In the genomic region with DNA sequence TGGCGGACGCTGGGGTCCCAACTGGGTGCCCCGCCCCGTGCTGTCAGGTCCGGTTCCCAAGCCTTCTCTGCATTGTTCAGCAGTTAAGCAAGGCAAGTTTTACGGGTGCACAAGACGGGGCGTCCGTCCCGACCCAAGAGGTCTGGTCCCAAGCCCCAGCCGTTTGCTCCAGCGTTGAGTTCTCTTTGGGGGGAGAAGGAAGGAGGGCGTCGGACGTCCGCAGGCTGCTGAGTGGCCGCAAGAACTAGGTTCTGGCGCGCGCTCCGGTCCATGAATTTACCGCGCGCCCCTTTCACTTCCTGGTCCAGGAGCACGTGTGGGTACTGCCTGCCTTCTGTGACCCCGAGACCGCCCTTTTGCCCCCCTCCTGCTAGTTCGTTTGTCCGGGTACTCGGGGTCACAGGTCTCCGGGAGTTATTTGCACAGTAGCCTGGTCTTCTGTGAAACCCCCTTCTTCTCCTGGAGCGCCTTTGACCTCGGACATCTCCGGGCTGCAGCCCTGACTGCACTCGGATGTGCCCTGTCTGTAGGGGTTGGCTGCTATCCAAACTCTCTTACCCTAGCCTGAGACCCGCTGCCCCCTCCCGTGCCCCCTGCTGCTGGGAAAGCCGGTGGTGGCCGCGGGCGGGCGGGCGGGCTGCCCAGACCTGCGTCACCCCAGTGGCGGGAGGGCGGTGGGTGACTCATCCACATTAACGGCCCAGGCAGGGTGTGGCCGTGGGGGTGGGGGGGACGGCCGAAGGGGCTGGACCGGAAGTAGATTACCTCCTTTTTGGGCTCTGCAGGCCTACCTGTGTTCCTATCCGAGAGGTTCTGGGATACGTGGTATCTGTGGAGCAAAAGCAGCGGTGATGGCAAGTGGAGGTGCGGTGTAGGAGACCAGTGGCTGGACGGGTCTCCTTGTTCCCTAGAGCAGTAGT, we compare ENCODE assay signal across 8 mouse cellular contexts. TPM values are rescaled to one million over a fixed set of nuclear protein-coding genes. Genes with fewer than 3 reads are reported as not detected.
A peak's percentile ranks its signal among the peaks of the same experiment; 100 is the strongest.
DNase-seq lines count a peak whose midpoint lies in the region; ATAC-seq and TF ChIP-seq lines count a peak whose summit lies in the region.

No protein-coding gene starts in this region.

- peaks cover 7% of the 10 kb centered on the region; the same call in 1 of the 2 replicates for H3K4me1 ChIP-seq in embryonic facial prominence, embryonic 11.5 days (ENCODE audit: control insufficient read depth, insufficient read depth, low read length)
- peaks cover 32 to 37% of the 10 kb centered on the region in 2 experiments for H3K4me1 ChIP-seq in heart, embryonic 14.5 days (ENCODE audit: control insufficient read depth in 2 of 2, insufficient read depth in 2 of 2, low read length in 2 of 2)
- peaks cover 28% of the 10 kb centered on the region for H3K4me1 ChIP-seq in kidney, postnatal 0 days (replicated peaks; ENCODE audit: insufficient read depth, low read length)
- H3K4me1 ChIP-seq in stomach, embryonic 14.5 days (ENCODE audit: control insufficient read depth, insufficient read depth, low read length), result peaks cover 29% of the 10 kb centered on the region

- no peak for TF ChIP-seq CTCF in kidney, postnatal 0 days (IDR thresholded peaks at IDR 0.05; ENCODE audit: low read depth)

- peak overlapping the region; percentile 50 for H3K9ac ChIP-seq in embryonic facial prominence, embryonic 11.5 days (replicated peaks; ENCODE audit: low read length)
- peak overlapping the region; percentile 90 for H3K9ac ChIP-seq in heart, embryonic 14.5 days (ENCODE audit: low read length)
- peak overlapping the region; percentile 67 for H3K9ac ChIP-seq in kidney, postnatal 0 days (ENCODE audit: low read depth, low read length)
- H3K9ac ChIP-seq in stomach, embryonic 14.5 days (replicated peaks; ENCODE audit: low read depth, low read length), result peak overlapping the region; percentile 62

- H3K4me3 ChIP-seq in embryonic facial prominence, embryonic 11.5 days (ENCODE audit: low read depth, low read length), result peak overlapping the region; percentile 44
- peak overlapping the region; percentile 73 to 90 for H3K4me3 ChIP-seq in heart, embryonic 14.5 days (ENCODE audit: control insufficient read depth in 1 of 2, insufficient read depth in 1 of 2, low read depth in 1 of 2, low read length in 2 of 2)
- H3K4me3 ChIP-seq in kidney, postnatal 0 days (replicated peaks; ENCODE audit: low read depth, low read length), result peak overlapping the region; percentile 57
- H3K4me3 ChIP-seq in macrophage (ENCODE audit: inconsistent target), result peak overlapping the region; percentile 82
- peak overlapping the region; percentile 68 for H3K4me3 ChIP-seq in stomach, embryonic 14.5 days (ENCODE audit: low read depth, low read length)

- peaks cover 55% of the 10 kb centered on the region for H3K79me2 ChIP-seq in macrophage (ENCODE audit: inconsistent target)

- peaks cover 8% of the 10 kb centered on the region for H3K36me3 ChIP-seq in embryonic facial prominence, embryonic 11.5 days (replicated peaks; ENCODE audit: control insufficient read depth, insufficient read depth, low read depth, low read length)
- peaks cover 10% of the 10 kb centered on the region for H3K36me3 ChIP-seq in heart, embryonic 14.5 days (ENCODE audit: control insufficient read depth, insufficient read depth, low read length)
- H3K36me3 ChIP-seq in kidney, postnatal 0 days (ENCODE audit: insufficient read depth, low read length), result peaks cover 11% of the 10 kb centered on the region
- H3K36me3 ChIP-seq in macrophage (ENCODE audit: inconsistent target), result peaks cover 9% of the 10 kb centered on the region; the same call in 1 of the 2 replicates
- H3K36me3 ChIP-seq in stomach, embryonic 14.5 days (ENCODE audit: control insufficient read depth, insufficient read depth, low read length), result peaks cover 17% of the 10 kb centered on the region

- under 1% methylated on average over 56 of the region's 56 CpGs for WGBS in embryonic facial prominence, embryonic 11.5 days
- 1% methylated on average over 55 of the region's 56 CpGs for WGBS in heart, embryonic 14.5 days
- WGBS in kidney, postnatal 0 days, result 1% methylated on average over 56 of the region's 56 CpGs
- under 1% methylated on average over 48 of the region's 56 CpGs for WGBS in macrophage (ENCODE audit: missing documents)
- 1% methylated on average over 54 of the region's 56 CpGs for WGBS in stomach, embryonic 14.5 days

- peaks cover 7% of the 10 kb centered on the region for H3K27me3 ChIP-seq in embryonic facial prominence, embryonic 11.5 days (ENCODE audit: control insufficient read depth, insufficient read depth, low read length)
- H3K27me3 ChIP-seq in heart, embryonic 14.5 days (ENCODE audit: control insufficient read depth, insufficient read depth, low read length), result no peaks in the 10 kb centered on the region
- no peaks in the 10 kb centered on the region for H3K27me3 ChIP-seq in kidney, postnatal 0 days (ENCODE audit: insufficient read depth, low read length)
- no peaks in the 10 kb centered on the region for H3K27me3 ChIP-seq in stomach, embryonic 14.5 days (ENCODE audit: control insufficient read depth, insufficient read depth, low read length)

- no peaks in the 10 kb centered on the region for H3K9me3 ChIP-seq in embryonic facial prominence, embryonic 11.5 days (replicated peaks; ENCODE audit: control insufficient read depth, low read length)
- no peaks in the 10 kb centered on the region for H3K9me3 ChIP-seq in heart, embryonic 14.5 days (ENCODE audit: control insufficient read depth, low read length)
- H3K9me3 ChIP-seq in kidney, postnatal 0 days (replicated peaks; ENCODE audit: low read length), result no peaks in the 10 kb centered on the region
- no peaks in the 10 kb centered on the region for H3K9me3 ChIP-seq in stomach, embryonic 14.5 days (ENCODE audit: control insufficient read depth, low read depth, low read length)

- DNase-seq in ovary, postnatal 36 days (ENCODE audit: low spot score), result peak; percentile 54
- no peak for DNase-seq in ovary, postnatal 14 days (ENCODE audit: low spot score)
- DNase-seq in embryonic facial prominence, embryonic 11.5 days (ENCODE audit: low spot score), result no peak
- peak; percentile 64 for DNase-seq in kidney, postnatal 0 days (ENCODE audit: low spot score)
- no peak for DNase-seq in right cerebral cortex, postnatal 36 days (ENCODE audit: low spot score in 2 of 2)

- ATAC-seq in embryonic facial prominence, embryonic 11.5 days (replicated peaks; ENCODE audit: insufficient number of reproducible peaks, low FRiP score, low TSS enrichment, low read depth), result 0 out of 2 replicates have a peak, but pooled peaks have one; percentile 10
- ATAC-seq in heart, embryonic 14.5 days (ENCODE audit: insufficient number of reproducible peaks, insufficient read depth, low FRiP score, low read depth), result peak; percentile 52
- peak; percentile 47 for ATAC-seq in kidney, postnatal 0 days (replicated peaks; ENCODE audit: low FRiP score, low read depth)
- ATAC-seq in stomach, embryonic 14.5 days (ENCODE audit: insufficient number of reproducible peaks, insufficient read depth, low FRiP score, low read depth), result peak; percentile 59

- peak overlapping the region; percentile 78 for H3K4me2 ChIP-seq in embryonic facial prominence, embryonic 11.5 days (ENCODE audit: low read depth, low read length)
- peak overlapping the region; percentile 69 for H3K4me2 ChIP-seq in heart, embryonic 14.5 days (ENCODE audit: low read length)
- H3K4me2 ChIP-seq in kidney, postnatal 0 days (ENCODE audit: low read length), result peak overlapping the region; percentile 71
- peak overlapping the region; percentile 79 for H3K4me2 ChIP-seq in stomach, embryonic 14.5 days (replicated peaks; ENCODE audit: low read depth, low read length)

- 0 out of 2 replicates have a peak overlapping the region, but pooled peaks have one; percentile 2 for H3K27ac ChIP-seq in embryonic facial prominence, embryonic 11.5 days (replicated peaks; ENCODE audit: low read depth, low read length)
- peak overlapping the region; percentile 89 to 94 for H3K27ac ChIP-seq in heart, embryonic 14.5 days (replicated peaks in 1 of 2; ENCODE audit: control insufficient read depth in 1 of 2, insufficient read depth in 1 of 2, low read depth in 2 of 2, low read length in 2 of 2)
- H3K27ac ChIP-seq in kidney, postnatal 0 days, result peak overlapping the region; percentile 79
- peak overlapping the region; percentile 96 for H3K27ac ChIP-seq in macrophage
- H3K27ac ChIP-seq in stomach, embryonic 14.5 days (ENCODE audit: low read length), result peak overlapping the region; percentile 91

RNA-seq across cellular contexts. Expression of a gene that starts 0.9 kb away (rescaled TPM):
- 56.7 and 61.7 TPM in 2 replicates for polyA plus RNA-seq in embryonic facial prominence, embryonic 11.5 days (2014; fragmentation: Nextera tagmentation; extraction: Ambion mirVana)
- polyA plus RNA-seq in heart, embryonic 14.5 days (2014; fragmentation: Nextera tagmentation; extraction: Ambion mirVana), result 187 and 196 TPM in 2 replicates
- polyA plus RNA-seq in kidney, postnatal 0 days (2015; fragmentation: Nextera tagmentation; extraction: Ambion mirVana), result 225 and 250 TPM in 2 replicates
- total RNA-seq in macrophage (2018; cell fraction: chromatin; rRNA removed), result 100 to 1,000 TPM in 13 of 26 experiments, 10 to 100 TPM in 13; 30.9 to 294 (median 104) TPM
- 100 to 1,000 TPM; 222 to 636 (median 285) TPM for total RNA-seq in macrophage (2018; cell fraction: cytosol; rRNA removed)
- 100 to 1,000 TPM in 23 of 26 experiments, 10 to 100 TPM in 3; 72.7 to 364 (median 181) TPM for total RNA-seq in macrophage (2018; cell fraction: nucleus; rRNA removed)
- polyA plus RNA-seq in macrophage (2018), result 178 to 475 TPM (median 441 TPM) in 3 replicates
- polyA plus RNA-seq in stomach, embryonic 14.5 days (2014; fragmentation: Nextera tagmentation; extraction: Ambion mirVana), result 188 and 196 TPM in 2 replicates

RNA-seq across cellular contexts. Expression of a gene that starts 19.1 kb away (rescaled TPM):
- 36.8 and 46.6 TPM in 2 replicates for polyA plus RNA-seq in embryonic facial prominence, embryonic 11.5 days (2014; fragmentation: Nextera tagmentation; extraction: Ambion mirVana)
- 2.0 and 5.0 TPM in 2 replicates for polyA plus RNA-seq in heart, embryonic 14.5 days (2014; fragmentation: Nextera tagmentation; extraction: Ambion mirVana)
- polyA plus RNA-seq in kidney, postnatal 0 days (2015; fragmentation: Nextera tagmentation; extraction: Ambion mirVana), result 12.5 and 13.3 TPM in 2 replicates
- total RNA-seq in macrophage (2018; cell fraction: chromatin; rRNA removed), result 10 to 100 TPM in 14 of 26 experiments, 1 to 10 TPM in 12; 3.3 to 66.1 (median 16.9) TPM
- 1 to 10 TPM in 15 of 26 experiments, under 1 TPM in 11; 0.43 to 3.6 (median 1.3) TPM for total RNA-seq in macrophage (2018; cell fraction: cytosol; rRNA removed)
- total RNA-seq in macrophage (2018; cell fraction: nucleus; rRNA removed), result 10 to 100 TPM in 15 of 26 experiments, 1 to 10 TPM in 11; 3.2 to 47.9 (median 14.3) TPM
- 0.24 to 1.5 TPM (median 0.64 TPM) in 3 replicates for polyA plus RNA-seq in macrophage (2018)
- polyA plus RNA-seq in stomach, embryonic 14.5 days (2014; fragmentation: Nextera tagmentation; extraction: Ambion mirVana), result 41.5 and 48.1 TPM in 2 replicates

RNA-seq across cellular contexts. Expression of a gene that starts 19.9 kb away (rescaled TPM):
- 0.47 and 0.65 TPM in 2 replicates for polyA plus RNA-seq in embryonic facial prominence, embryonic 11.5 days (2014; fragmentation: Nextera tagmentation; extraction: Ambion mirVana)
- polyA plus RNA-seq in heart, embryonic 14.5 days (2014; fragmentation: Nextera tagmentation; extraction: Ambion mirVana), result 2.0 and 2.6 TPM in 2 replicates
- 1.1 and 1.3 TPM in 2 replicates for polyA plus RNA-seq in kidney, postnatal 0 days (2015; fragmentation: Nextera tagmentation; extraction: Ambion mirVana)
- total RNA-seq in macrophage (2018; cell fraction: chromatin; rRNA removed), result 1 to 10 TPM in 24 of 26 experiments, under 1 TPM in 2; 0.40 to 9.7 (median 4.8) TPM
- total RNA-seq in macrophage (2018; cell fraction: cytosol; rRNA removed), result 1 to 10 TPM in 16 of 26 experiments, under 1 TPM in 10; 0.62 to 1.8 (median 1.1) TPM
- 1 to 10 TPM in 22 of 26 experiments, under 1 TPM in 4; 0.59 to 5.6 (median 2.6) TPM for total RNA-seq in macrophage (2018; cell fraction: nucleus; rRNA removed)
- polyA plus RNA-seq in macrophage (2018), result 1.6 to 2.7 TPM (median 1.7 TPM) in 3 replicates
- 1.9 and 2.9 TPM in 2 replicates for polyA plus RNA-seq in stomach, embryonic 14.5 days (2014; fragmentation: Nextera tagmentation; extraction: Ambion mirVana)

RNA-seq across cellular contexts. Expression of a gene that starts 25.6 kb away (rescaled TPM):
- polyA plus RNA-seq in embryonic facial prominence, embryonic 11.5 days (2014; fragmentation: Nextera tagmentation; extraction: Ambion mirVana), result 0.48 and 0.53 TPM in 2 replicates
- polyA plus RNA-seq in heart, embryonic 14.5 days (2014; fragmentation: Nextera tagmentation; extraction: Ambion mirVana), result 1.5 and 1.6 TPM in 2 replicates
- polyA plus RNA-seq in kidney, postnatal 0 days (2015; fragmentation: Nextera tagmentation; extraction: Ambion mirVana), result 1.3 and 2.3 TPM in 2 replicates
- total RNA-seq in macrophage (2018; cell fraction: chromatin; rRNA removed), result 10 to 100 TPM in 13 of 26 experiments, 1 to 10 TPM in 9, under 1 TPM in 3, not detected in 1; 0.66 to 36.6 (median 11.8) TPM
- 100 to 1,000 TPM in 12 of 26 experiments, 10 to 100 TPM in 2, 1 to 10 TPM in 12; 5.5 to 152 (median 54.7) TPM for total RNA-seq in macrophage (2018; cell fraction: cytosol; rRNA removed)
- total RNA-seq in macrophage (2018; cell fraction: nucleus; rRNA removed), result 100 to 1,000 TPM in 5 of 26 experiments, 10 to 100 TPM in 10, 1 to 10 TPM in 11; 2.9 to 213 (median 40.5) TPM
- 8.4 to 43.7 TPM (median 12.1 TPM) in 3 replicates for polyA plus RNA-seq in macrophage (2018)
- polyA plus RNA-seq in stomach, embryonic 14.5 days (2014; fragmentation: Nextera tagmentation; extraction: Ambion mirVana), result 0.43 and 0.45 TPM in 2 replicates

RNA-seq across cellular contexts. Expression of a gene that starts 55.0 kb away (rescaled TPM):
- polyA plus RNA-seq in embryonic facial prominence, embryonic 11.5 days (2014; fragmentation: Nextera tagmentation; extraction: Ambion mirVana), result 0.28 TPM in 1 of 2 replicates, not detected in the other
- polyA plus RNA-seq in heart, embryonic 14.5 days (2014; fragmentation: Nextera tagmentation; extraction: Ambion mirVana), result 0.22 and 0.23 TPM in 2 replicates
- polyA plus RNA-seq in kidney, postnatal 0 days (2015; fragmentation: Nextera tagmentation; extraction: Ambion mirVana), result 1.0 and 1.6 TPM in 2 replicates
- total RNA-seq in macrophage (2018; cell fraction: chromatin; rRNA removed), result 1 to 10 TPM in 1 of 26 experiments, under 1 TPM in 11, not detected in 14; 0.44 to 1.0 (median 0.60) TPM
- under 1 TPM; 0.16 to 0.41 (median 0.28) TPM for total RNA-seq in macrophage (2018; cell fraction: cytosol; rRNA removed)
- total RNA-seq in macrophage (2018; cell fraction: nucleus; rRNA removed), result 1 to 10 TPM in 8 of 26 experiments, under 1 TPM in 13, not detected in 5; 0.36 to 2.6 (median 0.94) TPM
- polyA plus RNA-seq in macrophage (2018), result 0.23 to 0.37 TPM (median 0.32 TPM) in 3 replicates
- polyA plus RNA-seq in stomach, embryonic 14.5 days (2014; fragmentation: Nextera tagmentation; extraction: Ambion mirVana), result 1.0 and 1.2 TPM in 2 replicates

Comparison
In these comparisons a context has a peak if more than half of its experiments do, and no peak if none do; other contexts are left out.
1. DNase-seq: peak in ovary, postnatal 36 days (single experiment) and kidney, postnatal 0 days (single experiment); none in ovary, postnatal 14 days (single experiment), embryonic facial prominence, embryonic 11.5 days (single experiment) and right cerebral cortex, postnatal 36 days (0 of 2).
2. H3K27ac ChIP-seq: peak in every context shown above with its lines; median percentile 96 in macrophage; 92 in heart, embryonic 14.5 days; 91 in stomach, embryonic 14.5 days; 79 in kidney, postnatal 0 days; 2 in embryonic facial prominence, embryonic 11.5 days.
3. Peak in every context shown above with its lines, with median percentiles within 50 percentile points of each other: ATAC-seq, H3K4me2 ChIP-seq, H3K4me3 ChIP-seq and H3K9ac ChIP-seq.